Mouse (Mus musculus) ES-E14 (cell line): ENCODE measurements around the gene Supt6.

ENCODE experiments used
- CHD2 ChIP-seq: IDR thresholded peaks from 2 replicates; pipeline ENCODE4 v1.6.1; 2014; ENCODE audit warnings: mild to moderate bottlenecking, low read depth, low read length, inconsistent platforms
- ZC3H11A ChIP-seq: IDR thresholded peaks from 2 replicates; pipeline ENCODE4 v1.6.1; 2012; ENCODE audit warnings: low read depth, mild to moderate bottlenecking, inconsistent platforms, low read length, borderline replicate concordance
- ZNF384 ChIP-seq: IDR thresholded peaks from 2 replicates; pipeline ENCODE4 v1.6.1; 2012; ENCODE audit warnings: low read depth, low read length, inconsistent platforms

GRCm38 (mm10) chr11:78175771-78176401, 69.9 kb downstream of the Supt6 start:
- no peak for TF ChIP-seq CHD2
- no peak for TF ChIP-seq ZC3H11A
- TF ChIP-seq ZNF384, result peak; percentile 53
